Mouse (Mus musculus) cerebellum, adult 2 months (tissue): Measurements from ENCODE around the gene Tmem79. TPM values are rescaled to one million over a fixed set of nuclear protein-coding genes. Genes with fewer than 3 reads are reported as not detected.

ENCODE experiments used
- DNase-seq, 2 experiments: peaks; one replicate each; pipeline ENCODE4 v3.0.0; 2021
- H3K27ac ChIP-seq: fragments of 200-500 bp; 2 replicates; pipeline ENCODE4 v1.5.1; 2012; ENCODE audit warnings: low read length, control low read depth, inconsistent platforms; ENCODE audit not compliant: insufficient read depth
- H3K27me3 ChIP-seq: fragments of 200-500 bp; 2 replicates; pipeline ENCODE4 v1.6.1; 2012; ENCODE audit warnings: inconsistent platforms, mild to moderate bottlenecking, low read length, moderate library complexity; ENCODE audit not compliant: control insufficient read depth, insufficient read depth
- H3K4me1 ChIP-seq: fragments of 200-500 bp; 2 replicates; pipeline ENCODE4 v1.6.1; 2011; ENCODE audit warnings: low read length; ENCODE audit not compliant: control insufficient read depth, insufficient read depth
- H3K4me3 ChIP-seq: fragments of 200-500 bp; replicated peaks from 2 replicates; pipeline ENCODE3; 2011; ENCODE audit warnings: mild to moderate bottlenecking, low read depth, low read length, control low read depth; ENCODE audit not compliant: insufficient read depth
- CTCF ChIP-seq: fragments of 200-500 bp; IDR thresholded peaks from 2 replicates; pipeline ENCODE4 v1.5.1; 2011; ENCODE audit warnings: low read depth, mild to moderate bottlenecking, control low read depth, low read length, moderate library complexity, borderline replicate concordance; ENCODE audit not compliant: insufficient read depth
- POLR2A ChIP-seq: fragments of 200-500 bp; IDR thresholded peaks from 2 replicates; pipeline ENCODE4 v1.6.1; 2011; ENCODE audit warnings: low read length, control low read depth, borderline replicate concordance; ENCODE audit not compliant: insufficient read depth
- WGBS: fragments of 180-500 bp; shearing (Covaris S2); methylation state at CpG from one replicate; pipeline ENCODE4 v1.1.7; 2018; 5-methylcytosine and 5-hydroxymethylcytosine counted together
- polyA plus RNA-seq: library from polyadenylated mRNA; depleted of rRNA; stranded (reverse); fragments of >200 nt; gene quantifications from 2 replicates; pipeline ENCODE4 v1.2.3, GENCODE M21; 2012

Gene Tmem79
- polyA plus RNA-seq, 1 experiment, result 1.3 TPM

DNA sequence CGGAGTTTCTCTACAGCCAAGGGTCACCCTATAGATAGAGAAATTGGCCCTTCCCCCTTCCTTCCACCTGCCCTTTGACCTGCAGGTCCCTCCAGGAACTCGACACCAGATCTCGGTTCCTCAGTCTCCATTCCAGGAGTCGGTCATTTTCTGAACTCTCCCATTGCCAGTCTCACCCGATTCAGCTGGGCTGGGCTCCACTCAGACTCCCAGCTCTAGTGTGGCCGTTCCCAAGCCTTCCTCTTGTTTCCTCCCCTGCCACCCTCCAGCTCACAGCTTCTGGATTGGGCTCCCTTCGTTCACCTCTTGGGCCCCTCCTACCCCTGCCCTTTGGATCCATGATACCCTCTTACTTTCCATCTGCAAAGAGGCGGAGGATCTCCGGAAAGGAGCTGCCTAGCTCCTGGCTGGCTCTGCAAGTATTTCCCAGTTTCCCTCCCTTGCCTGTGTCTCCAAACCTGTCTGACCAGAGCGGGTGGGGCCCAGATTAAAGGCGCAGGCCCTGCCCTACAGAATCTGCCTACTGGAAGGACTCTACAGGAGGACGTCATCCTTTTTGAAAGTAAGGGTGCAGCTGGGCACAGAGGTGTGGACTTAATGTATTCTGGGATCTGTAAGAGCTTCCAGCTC, 1.8 kb downstream of the Tmem79 start:
- Histone ChIP-seq H3K4me1 (peaks cover 6% of the 10 kb centered on the region), H3K4me3 (no peak overlapping the region), H3K27me3 (no peaks in the 10 kb centered on the region), H3K27ac (no peak overlapping the region)
- DNase-seq, result no peak
- TF ChIP-seq POLR2A, result no peak
- TF ChIP-seq CTCF, result no peak
- 70% methylated on average over 12 of the region's 12 CpGs for WGBS

- Histone ChIP-seq H3K4me1 (peaks cover 2% of the 10 kb centered on the region), H3K27ac (no peak overlapping the region), H3K4me3 (no peak overlapping the region), H3K27me3 (no peaks in the 10 kb centered on the region)
- TF ChIP-seq CTCF (peak; percentile 66; the same call in 1 of the 2 replicates), POLR2A (no peak)
- 27% methylated on average over 2 of the region's 2 CpGs for WGBS
- no peak for DNase-seq
Measured at GRCm38 (mm10) chr3:88331282-88331681, 4.7 kb downstream of the Tmem79 start.

DNA sequence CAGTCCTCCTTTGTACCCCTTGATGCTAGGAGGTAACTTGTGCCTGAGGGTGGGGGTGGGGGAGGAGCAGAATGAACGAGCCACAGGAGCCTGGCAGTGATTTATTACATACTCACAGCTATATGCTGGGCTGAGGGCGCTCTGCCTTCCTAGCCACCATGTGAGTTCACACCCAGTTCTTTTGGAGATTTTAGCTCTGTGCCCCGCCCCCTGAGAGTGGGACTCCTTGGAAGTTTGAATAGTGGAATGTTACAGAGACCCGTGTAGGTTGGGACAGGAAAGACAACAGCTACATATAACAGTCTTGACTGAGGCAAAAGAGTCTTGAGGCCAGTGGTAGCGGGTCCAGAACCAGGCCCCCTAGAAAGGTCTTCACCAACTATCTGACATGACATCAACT, 7.0 kb downstream of the Tmem79 start:
- no peak for TF ChIP-seq POLR2A
- no peak for TF ChIP-seq CTCF
- Histone ChIP-seq H3K4me1 (peaks cover 7% of the 10 kb centered on the region), H3K27ac (no peak overlapping the region), H3K4me3 (no peak overlapping the region), H3K27me3 (no peaks in the 10 kb centered on the region)
- WGBS, result 74% methylated on average over 5 of the region's 5 CpGs
- DNase-seq, result no peak

- under 1% methylated on average over 10 of the region's 10 CpGs for WGBS
- TF ChIP-seq POLR2A, result peak; percentile 70; the same call in 1 of the 2 replicates
- no peak for TF ChIP-seq CTCF
- peak within 1 kb of the TSS; percentile 98 for H3K4me3 ChIP-seq
- no peaks in the 10 kb centered on the region for H3K27me3 ChIP-seq
- H3K4me1 ChIP-seq, result peaks cover 7% of the 10 kb centered on the region
- peak within 1 kb of the TSS; percentile 46; the same call in 1 of the 2 replicates for H3K27ac ChIP-seq
- peak; percentile 71 to 75 for DNase-seq
Measured at GRCm38 (mm10) chr3:88324951-88325405, 11.0 kb downstream of the Tmem79 start, which contains the start of gene Glmp. Glmp (plus strand) TSS chr3:88325023.

- DNase-seq, result no peak
- Histone ChIP-seq H3K4me1 (no peaks in the 10 kb centered on the region; the same call in 1 of the 2 replicates), H3K27ac (no peak overlapping the region), H3K27me3 (no peaks in the 10 kb centered on the region), H3K4me3 (no peak overlapping the region)
- 94% methylated on average over 1 of the region's 1 CpGs for WGBS
- TF ChIP-seq POLR2A (no peak), CTCF (no peak)
Measured at GRCm38 (mm10) chr3:88299172-88299571, 36.8 kb downstream of the Tmem79 start.

DNA sequence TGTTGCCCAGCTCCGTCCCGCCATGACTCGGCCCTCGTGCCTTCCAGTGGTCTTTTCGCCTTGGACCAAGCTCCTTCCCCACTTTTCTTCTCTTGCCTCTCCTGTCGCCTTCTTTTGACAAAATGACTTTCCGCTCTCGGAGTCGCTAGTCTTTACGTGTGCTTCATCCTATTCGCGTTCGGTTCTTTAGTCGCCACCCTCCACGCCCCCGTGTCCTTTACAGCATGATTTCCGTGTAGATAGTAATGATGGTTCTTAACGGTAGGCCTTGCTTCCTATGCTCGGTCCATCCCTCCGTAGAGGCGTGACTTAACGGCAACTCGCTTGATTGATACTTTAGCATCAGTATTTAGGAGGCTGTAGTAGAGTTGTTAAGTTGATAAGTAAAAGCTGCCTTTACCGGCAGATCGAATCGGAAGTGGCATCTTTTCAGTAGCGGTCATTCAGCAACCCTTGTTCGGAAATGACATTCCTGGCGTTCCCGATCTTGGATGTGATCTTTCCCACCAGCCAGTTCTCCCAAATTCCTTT, 38.6 kb downstream of the Tmem79 start:
- TF ChIP-seq CTCF (no peak), POLR2A (no peak)
- under 1% methylated on average over 30 of the region's 30 CpGs for WGBS
- Histone ChIP-seq H3K4me1 (no peaks in the 10 kb centered on the region; the same call in 1 of the 2 replicates), H3K4me3 (peak overlapping the region; percentile 92), H3K27ac (peak overlapping the region; percentile 70), H3K27me3 (no peaks in the 10 kb centered on the region)
- no peak for DNase-seq

- under 1% methylated on average over 44 of the region's 44 CpGs for WGBS
- peak; percentile 62; the same call in 1 of the 2 replicates for TF ChIP-seq POLR2A
- TF ChIP-seq CTCF, result no peak
- peak within 1 kb of the TSS; percentile 92 for H3K4me3 ChIP-seq
- no peaks in the 10 kb centered on the region for H3K27me3 ChIP-seq
- peak; percentile 93 to 99 for DNase-seq
- H3K27ac ChIP-seq, result peak within 1 kb of the TSS; percentile 70
- no peaks in the 10 kb centered on the region; the same call in 1 of the 2 replicates for H3K4me1 ChIP-seq
Measured at GRCm38 (mm10) chr3:88296561-88297318, 39.2 kb downstream of the Tmem79 start, which contains the start of the genes Tsacc and Cct3. Tsacc (minus strand) TSS chr3:88296999. Cct3 (plus strand) TSS chr3:88297116.
